Mouse (Mus musculus) midbrain, postnatal 0 days (tissue): ENCODE results near the gene Ctnna2. TPM values are rescaled to one million over a fixed set of nuclear protein-coding genes. Genes with fewer than 3 reads are reported as not detected.

Experiments
- ATAC-seq: fragments of 200-750 bp; cut with Nextera tagmentation; 2 replicates; pipeline ENCODE4 v1.8.0; 2017; ENCODE audit warnings: moderate number of reproducible peaks, mild to moderate bottlenecking, moderate TSS enrichment, moderate library complexity; ENCODE audit not compliant: low FRiP score
- DNase-seq: peaks from one replicate; pipeline ENCODE4 v3.0.0-alpha.2; 2015; ENCODE audit warnings: low spot score
- H3K27ac ChIP-seq: fragments of 300-500 bp; sonication (generic); 2 replicates; pipeline ENCODE4 v1.5.1; 2014; ENCODE audit warnings: low read depth, mild to moderate bottlenecking, low read length, mixed read lengths
- H3K27me3 ChIP-seq: fragments of 300-500 bp; sonication (generic); 2 replicates; pipeline ENCODE4 v1.6.1; 2014; ENCODE audit warnings: low read length, control low read depth, mixed read lengths; ENCODE audit not compliant: insufficient read depth
- H3K36me3 ChIP-seq: fragments of 300-500 bp; sonication (generic); 2 replicates; pipeline ENCODE4 v1.6.1; 2014; ENCODE audit warnings: low read length, control low read depth, mixed read lengths; ENCODE audit not compliant: insufficient read depth
- H3K4me1 ChIP-seq: fragments of 300-500 bp; sonication (generic); 2 replicates; pipeline ENCODE4 v1.6.1; 2014; ENCODE audit warnings: mild to moderate bottlenecking, control low read depth, antibody characterized with exemption, low read length, mixed read lengths; ENCODE audit not compliant: insufficient read depth
- H3K4me2 ChIP-seq: fragments of 300-500 bp; sonication (generic); 2 replicates; pipeline ENCODE4 v1.6.1; 2014; ENCODE audit warnings: low read depth, mild to moderate bottlenecking, low read length, mixed read lengths; ENCODE audit not compliant: poor library complexity, severe bottlenecking
- H3K4me3 ChIP-seq: fragments of 300-500 bp; sonication (generic); 2 replicates; pipeline ENCODE4 v1.5.1; 2014; ENCODE audit warnings: low read depth, mild to moderate bottlenecking, low read length, moderate library complexity
- H3K9ac ChIP-seq: fragments of 300-500 bp; sonication (generic); replicated peaks from 2 replicates; pipeline ENCODE4 v1.6.1; 2014; ENCODE audit warnings: mild to moderate bottlenecking, low read length, moderate library complexity, mixed read lengths; ENCODE audit not compliant: poor library complexity, severe bottlenecking
- H3K9me3 ChIP-seq: fragments of 300-500 bp; sonication (generic); 2 replicates; pipeline ENCODE4 v1.6.1; 2016; ENCODE audit warnings: low read length, control low read depth
- CTCF ChIP-seq: IDR thresholded peaks from 2 replicates; pipeline ENCODE4 v1.5.1; 2016; ENCODE audit warnings: antibody characterized with exemption, mild to moderate bottlenecking
- WGBS: fragments of 180-500 bp; shearing (Covaris S2); extraction: QIAGEN DNeasy Blood & Tissue Kit; methylation state at CpG from one replicate; pipeline ENCODE4 v1.1.7; 2014; 5-methylcytosine and 5-hydroxymethylcytosine counted together
- polyA plus RNA-seq: library from polyadenylated mRNA; unstranded; fragments of >200 nt; fragmentation: Nextera tagmentation; extraction: Ambion mirVana; gene quantifications from 2 replicates; pipeline ENCODE4 v1.2.1, GENCODE M21; 2015
- total RNA-seq: library from RNA; depleted of rRNA; stranded (reverse); fragments of >200 nt; gene quantifications from 2 replicates; pipeline ENCODE4 v1.2.3, GENCODE M21; 2014

The Ctnna2 gene
- total and polyA plus RNA-seq, 2 experiments from 2014 or later: 108 to 208 TPM

GRCm38 (mm10) chr6:77475354-77475753 is 504.1 kb downstream of the Ctnna2 start:
- H3K27me3 ChIP-seq: no peaks in the 10 kb centered on the region
- no peaks in the 10 kb centered on the region for H3K36me3 ChIP-seq
- no peaks in the 10 kb centered on the region for H3K4me1 ChIP-seq
- H3K27ac ChIP-seq: no peak overlapping the region
- ATAC-seq: no peak
- H3K9me3 ChIP-seq: no peaks in the 10 kb centered on the region
- peak; percentile 83 for DNase-seq
- TF ChIP-seq CTCF: no peak
- H3K4me3 ChIP-seq: no peak overlapping the region
- no peak overlapping the region for H3K4me2 ChIP-seq
- H3K9ac ChIP-seq: no peak overlapping the region
- 44% methylated on average over 1 of the region's 1 CpGs for WGBS

- Histone ChIP-seq H3K4me1 (no peaks in the 10 kb centered on the region), H3K27ac (no peak overlapping the region), H3K27me3 (no peaks in the 10 kb centered on the region), H3K9me3 (no peaks in the 10 kb centered on the region), H3K9ac (no peak overlapping the region), H3K36me3 (no peaks in the 10 kb centered on the region), H3K4me2 (no peak overlapping the region), H3K4me3 (no peak overlapping the region)
- ATAC-seq: no peak
- peak; percentile 4 for DNase-seq
- 85% methylated on average over 7 of the region's 7 CpGs for WGBS
- no peak for TF ChIP-seq CTCF
These were observed 506.2 kb downstream of the Ctnna2 start for GRCm38 (mm10) chr6:77473256-77473655.

DNA sequence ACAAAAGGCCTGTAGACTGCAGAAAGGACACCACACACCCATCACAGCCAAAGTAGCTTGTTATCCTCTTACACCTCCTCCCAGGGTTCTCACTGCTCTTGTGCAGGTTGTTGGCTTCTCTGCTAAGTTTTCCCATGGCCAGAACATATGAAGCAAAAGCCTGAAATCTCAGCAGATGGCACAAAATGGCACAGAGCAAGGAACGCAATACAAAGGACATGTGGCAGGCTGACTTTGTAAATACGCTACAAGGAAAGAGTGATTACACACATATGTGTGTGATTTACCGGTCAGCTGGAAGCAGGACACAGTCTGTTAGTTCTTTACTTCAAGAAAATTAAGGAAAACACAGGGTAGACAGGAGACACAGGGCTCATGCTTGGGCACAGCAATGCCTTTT is 511.4 kb downstream of the Ctnna2 start:
- H3K4me3 ChIP-seq: no peak overlapping the region
- H3K27ac ChIP-seq: no peak overlapping the region
- DNase-seq: peak; percentile 40
- TF ChIP-seq CTCF: no peak
- WGBS: 88% methylated on average over 3 of the region's 3 CpGs
- no peaks in the 10 kb centered on the region for H3K36me3 ChIP-seq
- no peak for ATAC-seq
- H3K9me3 ChIP-seq: no peaks in the 10 kb centered on the region
- no peaks in the 10 kb centered on the region for H3K4me1 ChIP-seq
- no peaks in the 10 kb centered on the region for H3K27me3 ChIP-seq
- H3K4me2 ChIP-seq: no peak overlapping the region
- H3K9ac ChIP-seq: no peak overlapping the region

GRCm38 (mm10) chr6:77462737-77463136 is 516.8 kb downstream of the Ctnna2 start:
- 48% methylated on average over 1 of the region's 1 CpGs for WGBS
- ATAC-seq: no peak

GRCm38 (mm10) chr6:77457919-77458318 is 521.6 kb downstream of the Ctnna2 start:
- no peak for TF ChIP-seq CTCF
- no peak overlapping the region for H3K27ac ChIP-seq
- H3K4me1 ChIP-seq: no peaks in the 10 kb centered on the region
- 79% methylated on average over 2 of the region's 2 CpGs for WGBS
- ATAC-seq: no peak
- H3K9me3 ChIP-seq: no peaks in the 10 kb centered on the region
- no peak for DNase-seq
- no peak overlapping the region for H3K4me2 ChIP-seq
- no peak overlapping the region for H3K4me3 ChIP-seq
- H3K36me3 ChIP-seq: no peaks in the 10 kb centered on the region
- H3K9ac ChIP-seq: no peak overlapping the region
- H3K27me3 ChIP-seq: no peaks in the 10 kb centered on the region

More at GRCm38 (mm10) chr6:77462737-77463136, 516.8 kb downstream of the Ctnna2 start:
- Histone ChIP-seq H3K9ac (no peak overlapping the region), H3K9me3 (no peaks in the 10 kb centered on the region), H3K4me3 (no peak overlapping the region), H3K27ac (no peak overlapping the region), H3K4me2 (no peak overlapping the region), H3K36me3 (no peaks in the 10 kb centered on the region), H3K4me1 (no peaks in the 10 kb centered on the region), H3K27me3 (no peaks in the 10 kb centered on the region)
- DNase-seq: no peak
- TF ChIP-seq CTCF: no peak

GRCm38 (mm10) chr6:77446861-77447260 is 532.6 kb downstream of the Ctnna2 start:
- Histone ChIP-seq H3K36me3 (no peaks in the 10 kb centered on the region), H3K4me2 (no peak overlapping the region), H3K27ac (no peak overlapping the region), H3K9ac (no peak overlapping the region), H3K9me3 (no peaks in the 10 kb centered on the region), H3K4me1 (no peaks in the 10 kb centered on the region), H3K4me3 (no peak overlapping the region), H3K27me3 (no peaks in the 10 kb centered on the region)
- 94% methylated on average over 1 of the region's 1 CpGs for WGBS
- no peak for ATAC-seq
- no peak for DNase-seq
- no peak for TF ChIP-seq CTCF
